Mouse (Mus musculus): Measurements from ENCODE around the gene Eed. TPM values are rescaled to one million over a fixed set of nuclear protein-coding genes. Genes with fewer than 3 reads are reported as not detected.

Gene Eed
- total RNA-seq, 2 experiments from 2014 or later, result 21.8 to 27.4 TPM

DNA sequence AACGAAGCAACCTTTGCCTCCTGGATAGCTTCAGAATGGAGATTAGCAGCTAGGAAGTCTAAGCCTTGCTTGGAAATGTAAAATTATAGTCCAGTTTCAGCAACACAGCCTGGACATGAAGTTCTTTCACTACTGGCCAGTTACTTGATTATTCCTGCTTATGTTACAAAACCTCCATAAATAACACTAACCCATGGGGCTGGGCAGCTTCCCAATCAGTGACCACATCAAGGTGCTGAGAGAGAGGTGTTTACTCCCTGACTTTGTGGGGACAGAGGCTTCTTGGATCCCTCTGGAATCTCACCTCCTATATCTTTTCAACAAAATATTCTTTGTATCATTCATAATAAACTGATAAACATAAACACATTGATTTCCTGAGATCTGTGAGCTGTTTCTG is 12.3 kb upstream of the Eed start:
- no peak for DNase-seq (ENCODE audit: extremely low spot score in 1 of 2, low spot score in 2 of 2)
- intact Hi-C loops (cut with DNase I), result loop anchor here (10.0 kb wide), 1 partner anchor 412 kb away; no protein-coding TSS in a partner anchor

DNA sequence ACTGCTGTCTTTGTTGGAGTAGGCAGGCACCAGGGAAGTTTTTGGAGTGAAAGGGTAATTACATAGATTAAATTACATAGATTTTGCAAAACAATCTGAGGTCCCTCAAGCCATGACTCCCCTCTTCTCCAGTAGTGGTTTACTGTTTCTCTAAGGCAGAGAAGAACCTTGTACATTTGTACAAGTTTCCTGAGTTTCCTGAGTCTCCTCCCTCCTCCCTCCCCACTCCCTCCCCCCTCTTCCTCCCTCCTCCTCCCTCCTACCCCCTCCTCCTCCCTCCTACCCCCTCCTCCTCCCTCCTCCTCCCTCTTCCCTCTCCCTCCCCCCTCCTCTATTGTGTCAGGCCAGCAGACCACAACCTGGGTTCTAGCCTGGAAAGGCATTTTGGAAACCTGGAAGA is 3.6 kb upstream of the Eed start:
- intact Hi-C loops (cut with DNase I), result no loop called here
- DNase-seq (ENCODE audit: extremely low spot score in 1 of 2, low spot score in 2 of 2), result no peak

DNA sequence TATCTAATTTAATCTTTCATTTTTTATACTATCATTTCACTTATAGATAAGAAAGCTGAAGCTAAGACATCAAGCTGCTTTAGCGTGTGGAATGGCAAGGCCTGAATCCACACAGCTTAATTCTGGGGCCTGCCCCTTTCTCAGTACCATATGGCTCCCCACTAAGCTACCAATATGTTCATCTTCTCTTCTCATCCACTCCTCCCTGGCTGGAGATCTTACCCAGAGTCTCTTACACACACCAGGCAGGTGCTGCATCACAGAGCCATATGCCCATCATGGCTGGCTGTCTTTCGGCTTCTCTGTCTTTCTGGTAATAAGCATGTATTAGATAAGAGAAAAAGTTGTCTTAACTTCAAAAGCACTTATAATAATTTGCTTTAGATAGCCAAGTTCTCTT is 2.7 kb upstream of the Eed start:
- no peak for DNase-seq (ENCODE audit: extremely low spot score in 1 of 2, low spot score in 2 of 2)
- intact Hi-C loops (cut with DNase I), result no loop called here

DNA sequence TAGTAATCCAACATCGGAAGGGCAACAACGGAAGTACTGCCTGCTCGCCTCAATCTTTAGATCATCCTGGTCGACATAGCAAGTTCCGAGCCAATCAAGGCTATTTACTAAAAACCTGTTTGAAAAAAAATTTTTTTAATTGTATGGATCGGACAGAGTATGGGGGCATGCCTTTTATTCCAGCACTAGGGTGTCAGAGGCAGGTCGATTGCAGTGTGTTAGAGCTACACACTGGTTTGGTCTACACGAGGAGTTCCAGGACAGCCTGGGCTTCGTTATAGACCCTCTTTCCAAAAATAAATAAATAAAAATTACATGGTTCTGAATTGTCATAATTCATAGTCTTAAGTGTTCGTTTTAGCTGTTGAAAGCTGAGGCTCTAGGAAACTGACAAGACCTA is 774 bp upstream of the Eed start:
- DNase-seq (ENCODE audit: extremely low spot score in 1 of 2, low spot score in 2 of 2), result no peak
- intact Hi-C loops (cut with DNase I), result no loop called here

DNA sequence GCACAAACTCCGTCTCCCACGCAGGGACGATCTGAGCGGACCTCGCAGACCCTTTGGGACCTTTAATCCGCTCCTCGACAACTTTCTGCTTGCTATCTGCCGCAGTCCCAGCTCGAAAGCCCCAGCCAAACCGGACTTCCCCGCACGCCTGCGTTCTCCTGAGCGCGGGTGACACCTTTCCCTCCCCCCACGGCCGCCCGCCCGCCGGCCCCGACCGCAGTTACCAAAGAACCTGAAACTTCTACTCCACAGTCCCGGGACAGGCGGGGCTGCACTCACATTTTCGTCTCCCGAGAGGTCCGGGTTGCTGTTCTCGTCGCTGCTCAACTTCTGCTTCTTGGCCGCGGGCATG is 674 bp downstream of the Eed start:
- DNase-seq (ENCODE audit: extremely low spot score in 1 of 2, low spot score in 2 of 2), result no peak
- intact Hi-C loops (cut with DNase I), result no loop called here

DNA sequence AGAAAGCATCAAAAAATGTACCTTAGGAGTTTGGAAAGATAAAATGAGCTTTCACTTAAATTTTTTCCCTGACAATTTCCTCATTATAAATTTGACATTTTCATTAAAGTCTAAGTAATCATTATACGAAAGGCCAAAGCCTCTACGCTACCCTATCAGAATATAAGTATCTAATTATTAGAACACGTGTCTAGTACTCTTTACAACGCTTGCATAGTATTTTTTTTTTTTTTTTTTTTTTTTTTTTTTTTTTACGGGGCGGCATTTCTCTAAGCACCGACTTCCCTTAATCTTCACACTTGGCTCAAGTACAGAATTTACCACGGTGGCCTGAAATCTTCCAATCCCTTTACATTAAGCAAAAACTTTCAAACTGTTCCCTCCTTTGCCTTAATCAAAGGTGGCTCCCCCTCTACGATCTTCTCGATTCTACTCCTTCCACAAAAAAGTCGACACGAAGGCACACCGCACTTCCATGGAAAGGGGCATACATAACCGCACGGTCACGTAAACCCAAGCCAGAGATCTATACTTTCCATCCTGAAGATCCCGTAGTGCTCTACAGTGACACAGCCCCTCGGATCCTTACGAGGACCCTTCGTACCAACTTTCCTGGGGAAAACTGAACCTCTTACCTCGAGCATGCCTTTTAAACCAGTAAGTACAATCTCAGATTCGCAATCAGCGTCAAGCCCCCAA is 1.2 kb downstream of the Eed start:
- DNase-seq (ENCODE audit: extremely low spot score in 1 of 2, low spot score in 2 of 2), result peak in 1 of 2 experiments; percentile 7
- intact Hi-C loops (cut with DNase I), result no loop called here

DNA sequence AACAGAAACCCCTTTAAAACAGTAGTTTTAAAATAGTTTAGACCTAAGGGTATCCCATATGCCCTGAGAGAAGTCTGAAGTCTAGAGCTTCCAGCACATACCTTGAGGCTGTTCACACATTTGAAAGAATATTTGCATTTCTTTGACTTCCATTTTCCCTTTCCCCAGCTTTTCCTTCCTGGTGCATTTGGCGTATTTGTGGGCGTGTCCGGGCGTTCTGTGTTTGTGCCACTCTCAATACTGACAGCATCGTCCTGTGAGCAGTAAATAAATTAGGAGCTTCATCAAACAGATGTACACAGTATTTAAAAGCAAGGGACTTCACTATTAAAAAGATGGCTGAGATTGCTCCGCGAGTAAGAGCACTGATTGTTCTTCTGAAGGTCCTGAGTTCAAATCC is 4.0 kb downstream of the Eed start:
- intact Hi-C loops (cut with DNase I), result no loop called here
- DNase-seq (ENCODE audit: extremely low spot score in 1 of 2, low spot score in 2 of 2), result no peak

DNA sequence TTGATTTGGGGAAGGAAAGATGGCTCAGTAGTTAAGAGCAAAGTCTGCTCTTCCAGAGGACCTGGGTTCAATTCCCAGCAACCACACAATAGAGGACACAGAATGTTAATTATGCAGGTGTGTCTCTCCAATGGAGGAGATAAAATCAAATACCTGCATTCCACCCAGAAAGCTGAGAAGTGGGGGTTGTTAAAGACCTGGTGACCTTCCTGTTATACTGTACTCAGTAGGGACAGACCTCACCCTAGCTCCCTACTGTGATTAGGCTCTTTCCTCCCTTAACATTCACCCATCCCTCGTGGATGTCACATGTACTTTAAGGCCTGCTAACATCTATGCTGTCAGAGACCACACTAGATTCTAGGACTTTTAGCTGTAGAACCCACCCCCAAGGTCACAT is 5.2 kb downstream of the Eed start:
- no peak for DNase-seq (ENCODE audit: extremely low spot score in 1 of 2, low spot score in 2 of 2)
- intact Hi-C loops (cut with DNase I), result no loop called here

DNA sequence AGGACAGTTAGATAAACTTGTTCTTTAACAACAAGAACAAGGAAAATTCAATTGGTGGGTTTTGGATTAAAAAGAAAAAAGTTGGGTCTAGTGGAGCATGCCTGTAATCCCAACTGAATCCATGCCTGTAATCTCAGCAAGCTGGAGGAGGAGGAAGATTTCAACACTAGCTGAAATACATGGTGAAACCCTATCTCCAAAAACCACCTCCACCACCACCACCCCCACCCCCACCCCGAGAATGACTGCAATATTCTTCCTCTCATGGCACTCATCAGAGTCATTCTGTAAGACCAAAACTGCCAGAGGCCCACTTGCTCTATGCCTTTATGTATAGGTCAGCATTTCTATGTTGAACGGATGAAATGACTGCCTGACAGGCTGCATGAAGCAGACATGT is 13.5 kb downstream of the Eed start:
- intact Hi-C loops (cut with DNase I), result no loop called here
- DNase-seq (ENCODE audit: extremely low spot score in 1 of 2, low spot score in 2 of 2), result no peak

DNA sequence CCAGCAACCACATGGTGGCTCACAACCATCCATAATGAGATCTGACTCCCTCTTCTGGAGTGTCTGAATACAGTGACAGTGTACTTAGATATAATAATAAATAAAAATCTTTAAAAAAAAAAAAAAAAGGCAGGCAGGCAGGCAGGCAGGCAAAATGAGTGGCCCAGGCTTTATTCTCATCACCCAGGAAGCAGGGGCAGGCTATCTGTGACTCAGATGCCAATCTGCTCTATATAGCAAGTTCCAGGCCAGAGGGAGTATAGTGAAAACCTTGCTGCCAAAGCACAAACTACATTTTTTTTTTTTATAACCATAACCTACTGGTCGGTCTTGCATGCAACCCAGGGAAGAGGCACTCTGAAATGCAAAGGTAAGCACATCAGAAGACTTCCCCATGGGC is 14.0 kb downstream of the Eed start:
- no peak for DNase-seq (ENCODE audit: extremely low spot score in 1 of 2, low spot score in 2 of 2)
- intact Hi-C loops (cut with DNase I), result no loop called here

DNA sequence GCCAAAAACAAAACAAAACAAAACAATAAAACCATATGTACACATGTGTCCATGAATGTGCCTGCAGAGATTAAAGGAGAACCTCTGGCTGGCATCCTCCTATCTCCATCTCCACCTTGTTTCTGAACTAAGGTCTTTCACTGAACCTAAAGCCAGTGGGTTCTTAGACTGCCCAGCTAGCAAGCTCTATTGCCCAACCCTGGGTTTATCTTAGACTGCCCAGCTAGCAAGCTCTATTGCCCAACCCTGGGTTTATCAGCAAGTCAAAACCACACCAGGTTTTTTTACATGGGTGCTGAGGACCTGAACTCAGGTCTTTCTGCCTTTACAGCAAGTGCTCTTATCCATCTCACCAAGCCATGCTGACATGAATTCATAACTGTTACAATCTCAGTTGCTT is 17.6 kb downstream of the Eed start:
- DNase-seq (ENCODE audit: extremely low spot score in 1 of 2, low spot score in 2 of 2), result no peak
- intact Hi-C loops (cut with DNase I), result no loop called here

DNA sequence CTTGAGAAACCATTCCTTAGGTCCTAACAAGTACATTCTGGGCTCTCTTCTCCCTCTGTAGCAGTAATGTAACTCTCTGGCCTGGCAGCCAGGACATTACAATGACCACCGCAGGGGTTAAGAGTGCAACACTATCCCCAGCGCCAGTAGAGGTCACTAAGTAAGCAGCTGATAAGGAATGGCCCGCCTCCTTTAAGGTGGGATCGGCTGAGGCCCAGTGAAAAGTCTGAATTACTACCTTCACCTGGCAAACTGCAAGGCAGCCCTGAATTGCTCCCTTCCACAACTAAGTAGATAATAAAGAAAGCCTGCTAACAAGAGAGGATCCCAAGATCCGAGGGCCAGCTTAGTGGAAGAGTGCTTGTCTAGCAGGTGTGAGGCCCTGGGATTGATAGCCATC is 23.5 kb downstream of the Eed start:
- no peak for DNase-seq (ENCODE audit: extremely low spot score in 1 of 2, low spot score in 2 of 2)
- intact Hi-C loops (cut with DNase I), result no loop called here

DNA sequence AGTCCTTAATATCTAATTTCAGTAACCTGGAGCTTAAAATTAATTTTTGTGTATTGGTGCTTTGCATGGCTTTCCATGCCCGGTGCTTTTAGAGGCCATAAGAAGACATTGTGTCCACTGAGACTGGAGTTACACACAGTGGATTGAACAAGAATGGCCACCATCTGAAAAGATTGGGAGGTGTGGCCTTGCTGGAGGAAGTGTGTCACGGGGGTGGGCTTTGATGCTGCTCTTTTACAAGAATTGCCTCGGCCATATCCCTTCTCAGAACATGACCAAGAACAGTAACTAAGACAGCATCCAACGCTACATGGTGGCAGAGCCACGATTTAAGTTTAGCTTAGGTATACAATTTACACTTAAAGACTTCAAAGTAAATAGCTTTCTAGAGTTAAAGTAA is 26.5 kb downstream of the Eed start:
- intact Hi-C loops (cut with DNase I), result no loop called here
- DNase-seq (ENCODE audit: extremely low spot score in 1 of 2, low spot score in 2 of 2), result no peak

DNA sequence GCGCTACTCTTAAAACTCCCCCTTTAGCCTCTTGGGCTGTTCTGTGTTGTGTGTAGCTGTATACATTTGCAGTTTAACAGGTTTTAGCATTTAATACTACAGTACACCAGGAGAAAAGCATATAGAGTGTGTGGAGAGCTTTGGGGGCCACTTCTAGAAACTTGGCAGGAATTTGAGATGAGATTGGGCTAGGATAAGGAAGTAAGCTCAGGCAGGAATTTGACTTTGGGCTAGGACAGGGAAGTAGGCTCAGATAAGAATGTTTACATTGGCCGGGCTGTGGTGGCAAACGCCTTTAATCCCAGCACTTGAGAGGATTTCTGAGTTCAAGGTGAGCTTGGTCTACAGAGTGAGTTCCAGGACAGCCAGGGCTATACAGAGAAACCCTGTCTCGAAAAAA is 31.4 kb downstream of the Eed start:
- intact Hi-C loops (cut with DNase I), result no loop called here
- DNase-seq (ENCODE audit: extremely low spot score in 1 of 2, low spot score in 2 of 2), result no peak

DNA sequence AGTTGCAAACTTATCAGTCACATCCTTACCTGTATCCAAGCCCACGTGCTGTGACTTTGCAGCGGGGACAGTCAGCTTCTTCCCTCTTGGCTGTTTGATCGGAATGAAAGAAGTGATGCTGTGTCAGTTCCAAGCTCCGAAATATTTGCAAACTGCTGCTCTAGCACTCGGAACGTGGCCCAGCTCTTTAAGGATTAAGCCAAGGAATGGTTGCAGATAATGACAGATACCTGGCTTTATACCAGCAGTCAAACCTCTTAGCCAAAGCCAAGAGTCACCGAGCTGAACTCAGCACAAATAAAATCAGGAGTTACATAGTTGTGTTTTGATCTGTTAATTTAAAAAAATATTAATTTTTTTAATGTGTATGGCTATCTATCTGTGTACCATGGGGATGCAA is 32.8 kb downstream of the Eed start:
- DNase-seq (ENCODE audit: extremely low spot score in 1 of 2, low spot score in 2 of 2), result no peak
- intact Hi-C loops (cut with DNase I), result no loop called here

DNA sequence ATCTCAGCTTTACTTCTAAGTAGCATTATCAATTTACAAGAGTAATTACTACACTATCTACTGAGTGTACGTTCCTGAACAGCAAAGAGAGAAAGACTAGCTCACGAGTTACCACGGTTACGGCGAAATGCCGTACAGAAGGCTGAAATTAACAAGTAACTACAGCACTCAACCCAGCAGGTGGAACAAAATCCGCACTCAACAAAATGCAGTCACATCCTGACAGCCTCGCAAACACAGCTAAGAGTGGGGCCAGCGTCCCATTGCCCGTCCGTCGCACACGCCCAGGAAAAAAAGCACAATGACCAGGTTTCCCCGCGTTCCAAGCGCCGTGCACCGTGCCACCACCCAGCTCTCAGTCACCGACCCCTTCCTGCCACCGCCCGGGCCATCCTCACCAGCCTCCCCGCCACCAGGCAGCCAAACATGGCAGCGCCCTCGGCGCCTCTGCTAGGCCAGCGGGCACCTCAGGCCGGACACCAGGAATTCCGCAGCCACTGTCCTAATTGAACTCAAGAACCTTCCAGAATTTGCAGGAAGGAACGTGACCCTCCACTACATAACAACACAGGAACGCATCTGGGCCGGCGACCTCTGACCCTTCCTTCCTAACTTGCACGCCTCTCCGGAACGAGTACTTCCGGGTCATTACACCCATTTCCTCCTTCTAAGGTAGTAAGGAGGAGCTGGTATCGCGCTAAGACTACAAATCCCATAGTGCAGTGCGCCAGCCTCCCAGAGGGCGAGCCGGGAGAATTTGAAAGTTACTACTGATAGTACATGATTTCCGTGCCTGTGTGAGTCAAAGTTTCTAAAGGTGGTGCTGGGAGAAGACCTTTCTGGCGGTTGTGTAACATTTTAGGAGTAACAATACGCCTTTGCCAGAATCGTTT is 40.0 kb downstream of the Eed start, which contains the start of gene Hikeshi:
Hikeshi (minus strand) TSS at position 634 of the 893 bp plus-strand sequence.
- intact Hi-C loops (cut with DNase I), result no loop called here
- DNase-seq (ENCODE audit: extremely low spot score in 1 of 2, low spot score in 2 of 2), result peak; percentile 96 to 97

DNA sequence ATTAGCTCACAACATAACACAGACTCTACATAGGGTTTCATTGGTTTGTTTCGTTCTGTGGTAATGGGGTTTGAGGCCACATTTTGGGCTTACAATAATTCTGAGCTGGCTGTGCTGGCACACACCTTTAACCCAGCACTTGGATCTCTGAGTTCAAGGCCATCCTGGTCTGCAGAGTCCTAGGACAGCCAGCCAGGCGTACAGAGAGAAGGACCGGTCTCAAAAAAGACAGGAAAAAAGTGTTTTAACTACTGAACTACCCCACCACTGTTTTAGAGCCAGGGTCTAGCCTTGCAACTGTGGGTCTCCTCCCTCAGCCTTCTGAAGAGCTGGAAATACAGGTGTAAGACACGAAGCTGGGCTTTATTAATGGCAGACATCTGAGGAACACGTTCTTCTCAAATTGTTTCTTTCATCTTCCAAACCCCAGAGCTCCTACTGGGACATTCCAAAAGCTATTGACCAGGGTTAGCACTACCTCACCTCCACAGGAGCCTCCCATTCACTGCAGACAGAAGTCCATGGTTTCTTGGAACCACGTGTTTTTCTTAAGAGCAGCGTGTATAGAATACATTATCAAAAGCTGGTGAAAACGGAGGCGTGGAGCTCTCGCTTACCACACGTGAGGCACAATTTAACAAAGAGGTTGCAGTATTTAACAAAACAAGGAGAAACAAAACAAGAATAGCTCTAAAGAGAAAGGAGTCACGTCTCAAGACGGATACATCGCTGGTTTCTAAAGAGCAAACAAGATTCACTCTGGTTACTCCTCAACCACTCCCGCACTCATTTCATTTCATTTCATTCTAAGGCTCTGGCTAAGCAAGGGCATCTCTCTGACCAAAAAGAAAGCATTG is 41.1 kb downstream of the Eed start:
- intact Hi-C loops (cut with DNase I), result no loop called here
- no peak for DNase-seq (ENCODE audit: extremely low spot score in 1 of 2, low spot score in 2 of 2)

DNA sequence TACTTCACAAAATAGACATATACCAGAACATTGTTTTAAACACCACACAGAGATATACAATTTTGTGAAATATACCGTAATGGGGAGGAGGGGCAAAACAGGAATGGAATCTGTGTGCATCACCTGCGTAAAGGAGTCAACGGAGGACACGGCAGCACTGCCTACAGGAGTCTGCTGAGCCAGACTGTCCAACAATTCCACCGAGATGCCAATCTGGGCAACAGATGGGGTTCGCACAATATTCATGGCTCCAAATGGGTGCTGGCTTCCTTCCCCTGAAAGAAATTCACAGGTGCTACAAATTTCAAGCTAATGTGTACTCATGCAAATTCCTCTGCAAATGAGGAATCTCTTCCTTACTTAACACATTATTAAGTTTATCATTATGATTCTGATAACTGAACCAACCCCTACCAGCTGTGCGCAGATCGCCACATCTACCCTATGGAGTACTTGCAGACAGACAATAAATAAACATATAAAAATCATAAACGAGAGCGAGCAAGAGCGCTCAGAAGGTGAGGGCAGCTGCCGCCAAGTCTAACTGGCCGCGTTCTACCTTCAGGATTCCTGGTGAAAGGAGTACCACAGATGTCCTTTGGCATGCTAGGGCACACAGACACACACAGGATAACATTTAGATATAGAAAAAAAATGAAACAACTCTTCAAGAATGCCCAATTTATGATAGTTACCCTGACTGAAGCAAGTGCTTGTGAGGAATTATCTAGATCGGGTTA is 57.2 kb downstream of the Eed start:
- DNase-seq (ENCODE audit: extremely low spot score in 1 of 2, low spot score in 2 of 2), result peak; percentile 36 to 79
- intact Hi-C loops (cut with DNase I), result no loop called here

DNA sequence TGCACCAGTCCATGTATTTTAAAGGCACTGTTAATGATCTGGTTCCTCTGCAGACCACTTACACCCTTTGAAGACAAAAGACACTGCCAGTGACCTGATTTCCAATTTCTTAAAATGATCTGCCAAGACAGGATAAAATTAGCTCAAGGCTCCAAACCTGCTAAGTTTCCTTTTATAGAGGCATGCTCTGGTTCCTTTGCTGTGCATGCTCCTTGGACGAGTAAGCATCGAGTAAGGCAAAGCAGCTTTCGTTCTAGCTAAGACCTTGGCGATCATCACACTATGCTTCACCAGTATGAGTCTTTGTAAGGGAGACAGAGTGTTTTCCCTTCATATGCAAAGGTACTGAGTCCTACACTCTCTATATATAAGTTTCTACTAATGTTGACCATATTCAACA is 63.0 kb downstream of the Eed start:
- intact Hi-C loops (cut with DNase I), result no loop called here
- DNase-seq (ENCODE audit: extremely low spot score in 1 of 2, low spot score in 2 of 2), result no peak

All from left cerebral cortex, postnatal 10 days (tissue).